Mouse (Mus musculus): ENCODE results near the gene Nfatc2.

- TF ChIP-seq CTCF (IDR thresholded peaks at IDR 0.05; ENCODE audit: borderline replicate concordance, control insufficient read depth, extremely low read depth, insufficient read depth, low read length, poor library complexity) (no peak), POLR2A (IDR thresholded peaks at IDR 0.05; ENCODE audit: control insufficient read depth, extremely low read depth, insufficient read depth, low read length, poor library complexity) (no peak)
These were observed 120.3 kb downstream of the Nfatc2 start for GRCm38 (mm10) chr2:168481121-168481520.
